Mouse (Mus musculus) heart, postnatal 0 days (tissue): ENCODE measurements around the gene Pccb.

Experiments used
- CTCF ChIP-seq: IDR thresholded peaks from 2 replicates; pipeline ENCODE4 v1.5.1; 2016; ENCODE audit warnings: antibody characterized with exemption, control low read depth, low read depth
- EP300 ChIP-seq: IDR thresholded peaks from 2 replicates; pipeline ENCODE4 v1.6.1; 2016; ENCODE audit warnings: antibody characterized with exemption, low read depth

GRCm38 (mm10) chr9:101076095-101076875 lies 41.6 kb upstream of the Pccb start:
- TF ChIP-seq CTCF (no peak), EP300 (no peak)
